Mouse (Mus musculus) liver, embryonic 14.5 days (tissue): ENCODE measurements around the gene Gm28053. TPM values are rescaled to one million over a fixed set of nuclear protein-coding genes. Genes with fewer than 3 reads are reported as not detected.

Experiments
- ATAC-seq: fragments of 200-750 bp; cut with Nextera tagmentation; 2 replicates; pipeline ENCODE4 v1.8.0; 2017; ENCODE audit warnings: moderate number of reproducible peaks, mild to moderate bottlenecking, moderate library complexity; ENCODE audit not compliant: insufficient read depth
- DNase-seq, 3 experiments: peaks; one replicate each; pipeline ENCODE4 v3.0.0-alpha.2; 2012 to 2013; ENCODE audit warnings: low read depth in 3 of 3, low spot score in 3 of 3
- H3K27ac ChIP-seq: fragments of 300-500 bp; sonication (generic); 2 replicates; pipeline ENCODE4 v1.5.1; 2014; ENCODE audit warnings: moderate library complexity, mild to moderate bottlenecking, control low read depth, inconsistent platforms
- H3K27me3 ChIP-seq: fragments of 300-500 bp; sonication (generic); 2 replicates; pipeline ENCODE4 v1.6.1; 2014; ENCODE audit warnings: mild to moderate bottlenecking, low read length, moderate library complexity; ENCODE audit not compliant: control insufficient read depth, insufficient read depth
- H3K36me3 ChIP-seq: fragments of 300-500 bp; sonication (generic); replicated peaks from 2 replicates; pipeline ENCODE4 v1.6.1; 2014; ENCODE audit warnings: low read depth; ENCODE audit not compliant: control insufficient read depth, insufficient read depth
- H3K4me1 ChIP-seq, 2 experiments: fragments of 200-500 bp in 1 of 2; fragments of 300-500 bp in 1 of 2; sonication (generic) in 1 of 2; replicated peaks; 2 replicates each; pipeline ENCODE4 v1.6.1; 2012 to 2014; ENCODE audit warnings: antibody characterized with exemption in 1 of 2, inconsistent platforms in 1 of 2, low read length in 1 of 2; ENCODE audit not compliant: control insufficient read depth in 2 of 2, insufficient read depth in 2 of 2
- H3K4me2 ChIP-seq: fragments of 300-500 bp; sonication (generic); 2 replicates; pipeline ENCODE4 v1.6.1; 2014; ENCODE audit warnings: low read depth, mild to moderate bottlenecking, control low read depth, moderate library complexity
- H3K4me3 ChIP-seq, 2 experiments: fragments of 200-500 bp in 1 of 2; fragments of 300-500 bp in 1 of 2; sonication (generic) in 1 of 2; 2 replicates each; pipeline ENCODE4 v1.5.1; 2012 to 2014; ENCODE audit warnings: low read depth in 2 of 2, low read length in 2 of 2, mild to moderate bottlenecking in 2 of 2, control low read depth in 1 of 2, inconsistent platforms in 1 of 2, moderate library complexity in 1 of 2; ENCODE audit not compliant: insufficient read depth in 1 of 2
- H3K9ac ChIP-seq: fragments of 300-500 bp; sonication (generic); replicated peaks from 2 replicates; pipeline ENCODE4 v1.6.1; 2014; ENCODE audit warnings: mild to moderate bottlenecking, control low read depth, moderate library complexity
- H3K9me3 ChIP-seq: fragments of 300-500 bp; sonication (generic); 2 replicates; pipeline ENCODE4 v1.6.1; 2016; ENCODE audit warnings: low read length, mixed read lengths; ENCODE audit not compliant: control insufficient read depth
- CTCF ChIP-seq: IDR thresholded peaks from 2 replicates; pipeline ENCODE4 v1.5.1; 2016; ENCODE audit warnings: antibody characterized with exemption, low read depth, control low read depth
- EP300 ChIP-seq: IDR thresholded peaks from 2 replicates; pipeline ENCODE4 v1.6.1; 2016; ENCODE audit warnings: antibody characterized with exemption, low read depth
- WGBS: fragments of 180-500 bp; shearing (Covaris S2); extraction: QIAGEN DNeasy Blood & Tissue Kit; methylation state at CpG from one replicate; pipeline ENCODE4 v1.1.7; 2014; ENCODE audit not compliant: insufficient replicate concordance; 5-methylcytosine and 5-hydroxymethylcytosine counted together
- polyA plus RNA-seq, 2 experiments: library from polyadenylated mRNA; depleted of rRNA in 1 of 2; stranded (reverse) in 1 of 2; unstranded in 1 of 2; fragments of >200 nt; fragmentation: Nextera tagmentation in 1 of 2; extraction: Ambion mirVana in 1 of 2; gene quantifications; 2 replicates each; pipeline versions ENCODE4 v1.2.1 to v1.2.3; 2012 to 2014

Gene Gm28053
- polyA plus RNA-seq, 2 experiments: 0.39 to 0.48 TPM

DNA sequence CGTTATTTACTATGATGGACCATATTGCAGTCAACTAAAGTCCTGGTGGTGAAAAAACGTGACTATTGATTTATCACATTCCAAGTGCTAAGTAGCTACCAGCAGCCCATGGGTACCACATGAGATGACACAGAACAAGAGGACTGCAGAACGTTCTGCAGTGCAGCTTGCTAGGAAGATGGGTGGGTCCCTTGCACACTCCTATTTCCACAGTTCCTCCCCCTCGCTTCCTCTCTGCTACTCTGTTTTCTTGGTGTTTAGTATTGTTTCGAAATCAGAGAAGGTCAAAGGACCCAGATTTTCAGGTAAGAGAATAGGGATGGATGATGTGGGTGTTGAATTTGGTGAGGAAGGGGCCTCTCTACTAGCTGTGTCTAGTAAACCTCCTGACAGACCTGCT is 34.1 kb upstream of the Gm28053 start, which contains the start of gene Gimap4:
TSS of gene Gimap4 (plus strand) at position 231 of the 400 bp plus-strand sequence.
- H3K27ac ChIP-seq: no peak within 1 kb of the TSS
- peaks cover 0 to 7% of the 10 kb centered on the region in 2 experiments; a peak in 1 of 4 replicates for H3K4me1 ChIP-seq
- H3K4me3 ChIP-seq: no peak within 1 kb of the TSS
- H3K4me2 ChIP-seq: no peak within 1 kb of the TSS
- no peak for ATAC-seq
- DNase-seq: no peak
- H3K9me3 ChIP-seq: no peaks in the 10 kb centered on the region
- no peak for TF ChIP-seq CTCF
- no peak for TF ChIP-seq EP300
- WGBS: 35% methylated on average over 5 of the region's 5 CpGs
- H3K27me3 ChIP-seq: no peaks in the 10 kb centered on the region
- no peak within 1 kb of the TSS for H3K9ac ChIP-seq
- no peaks in the 10 kb centered on the region for H3K36me3 ChIP-seq

DNA sequence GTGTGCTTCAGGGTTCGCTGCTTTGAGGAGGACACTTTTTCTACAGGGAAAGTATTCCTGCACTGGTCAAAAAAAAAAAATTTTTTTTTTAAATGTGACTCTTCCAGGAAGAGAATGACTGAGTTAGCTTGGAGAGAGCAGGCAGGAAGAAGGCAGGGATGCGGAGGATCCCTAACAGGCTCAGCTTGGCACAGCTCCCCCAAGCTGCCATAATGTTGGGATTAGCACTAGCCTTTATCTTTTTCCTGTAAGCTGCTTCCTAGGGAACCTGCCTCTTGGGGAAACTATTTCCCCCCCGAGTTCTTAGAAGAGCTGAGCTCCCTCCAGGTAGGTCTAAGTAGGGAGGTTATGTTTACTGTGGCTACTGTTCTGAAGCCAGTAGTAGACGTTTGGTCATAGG is 33.6 kb upstream of the Gm28053 start:
- Histone ChIP-seq H3K4me3 (no peak overlapping the region), H3K27ac (no peak overlapping the region), H3K27me3 (no peaks in the 10 kb centered on the region), H3K36me3 (no peaks in the 10 kb centered on the region), H3K4me2 (no peak overlapping the region), H3K4me1 (peaks cover 0 to 7% of the 10 kb centered on the region in 2 experiments; a peak in 1 of 4 replicates), H3K9me3 (no peaks in the 10 kb centered on the region), H3K9ac (no peak overlapping the region)
- no peak for ATAC-seq
- WGBS: 46% methylated on average over 4 of the region's 4 CpGs
- DNase-seq: no peak
- TF ChIP-seq CTCF (no peak), EP300 (no peak)

DNA sequence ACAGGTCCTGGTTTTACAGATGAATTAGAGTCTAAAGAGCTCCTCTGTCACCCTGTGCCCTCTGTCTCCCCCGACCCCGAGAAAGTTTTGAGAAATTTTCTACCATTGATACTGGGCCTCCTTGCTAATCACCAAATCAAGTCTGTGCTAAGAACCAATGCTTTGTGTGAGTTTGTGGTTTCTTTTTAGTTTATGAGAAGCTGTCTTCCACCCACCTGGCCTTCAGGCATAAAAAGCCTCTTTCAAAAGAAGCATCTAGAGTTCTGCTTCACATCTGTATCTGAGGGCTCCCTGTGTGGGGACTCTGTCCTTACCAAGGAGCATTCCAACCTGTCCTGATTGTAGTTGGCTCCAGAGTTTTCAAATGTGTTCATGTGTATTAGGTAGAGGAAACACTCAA is 33.2 kb upstream of the Gm28053 start:
- H3K4me3 ChIP-seq: no peak overlapping the region
- H3K36me3 ChIP-seq: no peaks in the 10 kb centered on the region
- no peaks in the 10 kb centered on the region for H3K27me3 ChIP-seq
- DNase-seq (no peak), ATAC-seq (no peak)
- no peak overlapping the region for H3K9ac ChIP-seq
- 40% methylated on average over 2 of the region's 2 CpGs for WGBS
- H3K9me3 ChIP-seq: no peaks in the 10 kb centered on the region
- no peak overlapping the region for H3K4me2 ChIP-seq
- H3K27ac ChIP-seq: no peak overlapping the region
- peaks cover 0 to 7% of the 10 kb centered on the region in 2 experiments; a peak in 1 of 4 replicates for H3K4me1 ChIP-seq
- TF ChIP-seq EP300 (no peak), CTCF (no peak)

DNA sequence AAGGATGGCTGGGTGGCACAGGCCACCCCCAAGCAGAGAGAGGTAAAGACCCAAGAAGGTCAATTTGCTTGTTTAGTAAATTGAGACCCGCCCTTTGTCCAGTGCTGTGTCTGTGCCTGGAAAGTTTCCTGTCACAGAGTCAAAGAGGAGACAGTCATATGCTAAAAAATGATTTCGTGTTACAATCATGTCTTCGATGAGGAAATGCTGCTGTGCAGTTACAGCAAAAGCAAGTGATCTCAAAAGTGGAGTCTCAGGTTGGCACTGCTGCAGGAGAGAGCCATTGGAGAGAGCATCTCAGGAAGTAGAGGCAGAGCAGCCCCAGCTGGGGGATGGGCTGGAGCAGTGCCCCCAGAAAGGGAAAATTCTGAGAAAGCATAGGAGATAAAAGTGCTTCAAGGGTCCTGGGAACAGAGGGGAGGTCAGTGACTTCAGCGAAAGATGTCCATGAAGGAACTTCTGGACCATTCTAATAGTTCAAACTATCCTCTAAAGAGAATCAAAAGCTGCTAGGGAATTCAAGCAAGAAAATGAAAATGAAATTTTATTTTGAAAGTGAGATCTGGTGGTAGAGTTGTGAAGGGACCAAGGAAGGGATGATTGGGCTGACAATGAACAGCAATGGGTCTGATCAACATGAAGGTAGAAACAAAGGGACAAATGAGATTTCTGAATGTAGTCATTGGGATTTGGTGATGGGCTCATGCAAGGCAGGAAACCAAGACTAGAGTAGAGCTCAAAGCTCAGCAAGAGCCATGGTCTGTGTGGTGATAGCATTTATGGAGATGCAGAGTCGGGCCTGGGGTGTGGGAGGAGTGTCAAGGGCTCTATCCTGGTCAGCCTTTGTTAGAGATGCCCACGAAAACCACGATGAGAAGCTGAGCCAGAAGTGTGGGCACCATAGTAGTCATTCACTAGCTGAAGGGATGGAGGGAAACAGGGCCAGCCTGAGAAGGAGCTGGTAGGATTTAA is 32.4 kb upstream of the Gm28053 start:
- Histone ChIP-seq H3K27ac (no peak overlapping the region), H3K4me2 (no peak overlapping the region), H3K36me3 (no peaks in the 10 kb centered on the region), H3K9me3 (no peaks in the 10 kb centered on the region), H3K9ac (no peak overlapping the region), H3K27me3 (no peaks in the 10 kb centered on the region), H3K4me1 (peaks cover 0 to 7% of the 10 kb centered on the region in 2 experiments; a peak in 1 of 4 replicates), H3K4me3 (no peak overlapping the region)
- no peak for DNase-seq
- WGBS: 40% methylated on average over 7 of the region's 7 CpGs
- TF ChIP-seq EP300: no peak
- TF ChIP-seq CTCF: no peak
- no peak for ATAC-seq

DNA sequence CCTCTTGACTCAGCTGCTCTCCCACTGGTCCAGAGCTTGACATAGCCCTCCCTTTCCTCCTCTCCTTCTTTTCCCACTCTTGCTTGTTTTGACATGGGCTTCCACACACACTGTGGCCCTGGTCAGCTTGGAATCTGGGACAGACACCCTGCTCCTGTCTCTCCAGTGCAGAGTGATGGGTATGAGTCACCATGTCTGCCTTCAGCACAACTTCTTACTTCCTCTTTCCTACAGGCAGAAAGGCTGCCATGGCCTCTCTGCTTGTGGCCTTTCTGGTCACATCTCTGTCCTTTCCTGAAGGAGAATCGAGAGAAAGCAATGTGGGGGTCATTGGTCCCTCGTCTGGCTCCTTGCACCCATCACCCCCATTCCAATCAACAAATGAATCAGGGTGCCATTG is 31.3 kb upstream of the Gm28053 start:
- Histone ChIP-seq H3K36me3 (no peaks in the 10 kb centered on the region), H3K4me3 (no peak overlapping the region), H3K4me1 (peaks cover 0 to 7% of the 10 kb centered on the region in 2 experiments; a peak in 1 of 4 replicates), H3K9ac (no peak overlapping the region), H3K4me2 (no peak overlapping the region), H3K27me3 (no peaks in the 10 kb centered on the region), H3K27ac (no peak overlapping the region), H3K9me3 (no peaks in the 10 kb centered on the region)
- DNase-seq: no peak
- TF ChIP-seq EP300 (no peak), CTCF (no peak)
- 30% methylated on average over 2 of the region's 2 CpGs for WGBS
- ATAC-seq: no peak
